ENCODE assay signal across 15 mouse cellular contexts in the genomic region with DNA sequence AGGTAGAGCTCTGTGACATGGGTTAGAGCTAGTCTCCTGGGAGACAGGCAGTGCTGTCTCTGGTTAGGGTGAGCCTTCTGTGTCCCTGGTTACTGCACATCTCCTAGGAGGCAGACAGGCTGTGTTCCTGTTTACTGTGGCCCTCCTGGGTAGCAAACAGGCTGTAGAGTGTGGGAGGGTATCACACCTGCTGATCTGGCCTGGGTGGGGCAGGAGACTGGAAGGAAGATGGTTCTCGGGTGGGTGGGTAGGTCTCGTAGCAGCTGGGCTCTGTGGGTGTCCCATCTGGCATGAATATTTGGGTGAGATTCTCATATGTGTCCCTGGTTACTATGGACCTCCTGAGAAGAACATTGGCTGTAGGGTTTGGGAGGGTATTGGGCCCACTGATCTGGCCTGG.
DNase-seq lines count a peak whose midpoint lies in the region; ATAC-seq lines count a peak whose summit lies in the region.
"Had no signal": no experiment of that assay in that cellular context is flagged by ENCODE, and none has a peak within 500 bp of the region (broad histone marks: within the 10 kb centered on the region; RNA-seq: fewer than 3 reads in every experiment).

No protein-coding gene starts in this region.

- no peak for DNase-seq in cerebellum, postnatal 4 days (ENCODE audit: low spot score in 2 of 2)
- peak; percentile 49 to 56 for DNase-seq in cerebellum, postnatal 25 days
- no peak for DNase-seq in cerebellum, adult 9-10 months
- DNase-seq in layer of hippocampus, adult 18-20 months (ENCODE audit: low spot score in 2 of 2), result peak; percentile 6 to 60
- DNase-seq in layer of hippocampus, adult 9-11 months, result peak; percentile 31
- DNase-seq in heart, adult 9 months (ENCODE audit: low spot score in 2 of 2), result no peak
- DNase-seq in gastrocnemius, postnatal 10 days, result no peak
- DNase-seq: adrenal gland, postnatal 14 days; B cell, adult 2 months; embryo, embryonic 11 days; heart, postnatal 36 days; kidney, adult 11 months had no signal

- peak; percentile 68 for ATAC-seq in cerebellum, adult (ENCODE audit: insufficient number of reproducible peaks, low FRiP score, low TSS enrichment)
- ATAC-seq: forebrain, embryonic 14.5 days; hindbrain, postnatal 0 days had no signal

Comparison
In these comparisons a context has a peak if more than half of its experiments do, and no peak if none do; other contexts are left out.
1. DNase-seq: peak in cerebellum, postnatal 25 days (2 of 2), layer of hippocampus, adult 18-20 months (2 of 2) and layer of hippocampus, adult 9-11 months (single experiment); none in cerebellum, postnatal 4 days (0 of 2), cerebellum, adult 9-10 months (single experiment), heart, adult 9 months (0 of 2) and gastrocnemius, postnatal 10 days (single experiment).